Mouse (Mus musculus): ENCODE measurements at regions not wholly inside any gene's neighbourhood (a gene's known extent, or its start where the extent isn't known, plus 50 kb on each side); places are given as distances from the start of the nearest gene placed in this dataset.

- TF ChIP-seq MAX (IDR thresholded peaks at IDR 0.05; ENCODE audit: low read depth) (no peak), POLR2A (IDR thresholded peaks at IDR 0.05; ENCODE audit: insufficient read length, low read depth) (no peak), USF1 (IDR thresholded peaks at IDR 0.05; ENCODE audit: low read depth) (no peak), SRF (IDR thresholded peaks at IDR 0.05; ENCODE audit: control insufficient read depth, insufficient read length, low read depth) (no peak), E2F4 (IDR thresholded peaks at IDR 0.05; ENCODE audit: insufficient read depth) (no peak), MYOD1 (IDR thresholded peaks at IDR 0.05; ENCODE audit: control insufficient read depth in 1 of 3, insufficient read length in 2 of 3, low read depth in 2 of 3) (peak in 2 of 3 experiments; percentile 68 to 80), CEBPB (IDR thresholded peaks at IDR 0.05; ENCODE audit: insufficient read depth, poor library complexity, severe bottlenecking) (no peak), POLR2AphosphoS2 (IDR thresholded peaks at IDR 0.05; ENCODE audit: insufficient read length, low read depth) (no peak), TCF12 (IDR thresholded peaks at IDR 0.05; ENCODE audit: insufficient read depth, poor library complexity, severe bottlenecking) (no peak), TCF3 (IDR thresholded peaks at IDR 0.05; ENCODE audit: insufficient read length, low read depth) (no peak), MYOG (IDR thresholded peaks at IDR 0.05; ENCODE audit: control insufficient read depth in 1 of 3, insufficient read depth in 1 of 3, insufficient read length in 2 of 3, low read depth in 2 of 3) (peak in 1 of 3 experiments; percentile 63)
Observed at GRCm38 (mm10) chr3:130923615-130923958, 186.7 kb upstream of the Lef1 start.

Measured in myocyte (in vitro differentiated cells).